Mouse (Mus musculus) thymus, postnatal 4 days (tissue): ENCODE measurements around the gene Prkar1b.

ENCODE experiments used
- DNase-seq: peaks from one replicate; pipeline ENCODE4 v3.0.0; 2021

Gene Prkar1b

DNA sequence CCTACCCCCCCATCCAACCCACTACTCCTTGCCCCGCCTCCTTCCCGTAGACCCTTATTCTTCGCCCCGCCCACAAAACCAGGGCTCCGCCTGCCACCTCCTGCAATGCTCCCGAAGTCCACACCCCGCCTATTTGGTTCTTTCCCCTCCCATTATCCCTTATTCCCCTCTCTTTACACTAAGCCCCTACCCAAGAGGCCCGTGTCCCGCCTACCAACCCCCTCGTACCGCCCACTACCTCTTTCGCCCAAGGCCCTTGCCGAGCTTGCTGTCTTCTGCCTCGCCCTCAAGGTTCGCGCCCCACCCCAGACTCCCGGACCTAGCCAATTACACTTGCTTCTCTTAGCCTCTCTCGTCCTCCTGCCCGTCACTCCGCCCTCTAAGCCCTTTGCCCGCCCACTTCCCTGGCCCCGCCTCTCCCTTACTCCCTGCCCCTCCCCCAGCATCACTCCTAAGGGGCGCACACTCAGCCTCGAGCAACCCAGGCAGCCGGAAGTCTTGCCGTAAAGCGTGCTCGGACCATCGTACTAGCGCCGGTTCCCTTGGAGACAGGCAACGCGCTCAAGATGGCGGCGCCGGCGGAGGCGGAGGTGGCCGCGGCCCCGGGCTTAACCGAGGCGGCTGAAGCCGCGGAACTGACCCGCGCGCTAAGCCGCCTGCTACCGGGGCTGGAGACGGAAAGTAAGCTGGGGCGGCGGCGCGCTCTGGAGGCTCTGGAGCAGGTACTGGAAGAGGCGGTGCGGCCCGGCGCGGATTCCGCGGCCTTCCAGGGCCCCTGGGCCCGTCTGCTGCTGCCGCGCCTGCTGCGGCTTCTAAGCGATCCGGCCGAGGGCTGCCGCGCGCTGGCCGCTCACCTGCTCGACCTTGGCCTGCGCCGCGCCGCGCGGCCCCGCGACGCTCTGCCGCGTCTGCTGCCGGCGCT, at the start of gene Prkar1b, which contains the start of gene Dnaaf5:
TSS of gene Prkar1b (minus strand) at position 321 of the 922 bp plus-strand sequence.
TSS of gene Dnaaf5 (plus strand) at position 543 of the 922 bp plus-strand sequence.
- peak; percentile 97 for DNase-seq

DNA sequence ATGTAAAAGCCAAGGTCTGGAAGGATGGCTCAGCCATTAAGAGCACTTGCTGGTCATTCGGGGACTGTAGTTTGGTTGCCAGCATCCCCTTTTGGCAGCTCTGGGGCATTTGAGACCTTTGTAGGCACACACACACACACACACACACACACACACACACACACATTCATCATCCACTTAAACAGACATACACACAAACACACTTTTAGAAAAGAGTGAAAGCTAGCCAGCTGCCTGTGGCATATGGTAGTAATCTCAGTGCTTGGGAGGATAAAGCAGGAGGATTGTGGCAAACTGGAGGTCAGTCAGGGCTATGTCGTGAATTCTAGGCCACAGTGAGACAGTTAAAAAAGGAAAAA, 49.8 kb upstream of the Prkar1b start:
- DNase-seq, result no peak

DNA sequence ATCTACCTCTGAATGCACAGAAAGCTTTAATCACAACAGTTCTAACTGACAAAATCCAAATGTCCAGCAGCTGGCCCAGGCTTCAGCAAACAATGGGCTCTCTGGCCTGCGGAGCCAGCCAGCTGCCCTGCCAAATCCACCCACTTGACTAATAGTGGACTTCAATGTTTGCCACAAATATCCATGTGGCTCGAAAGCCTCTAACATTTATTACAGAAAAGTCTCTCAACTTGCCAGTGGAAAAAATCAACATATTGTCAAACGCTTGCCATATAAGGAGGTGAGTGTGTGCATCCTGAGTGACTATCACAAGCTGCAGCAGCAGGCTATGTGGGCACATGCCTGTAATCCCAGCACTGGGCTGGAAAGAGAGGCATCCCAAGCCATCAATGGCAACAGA, 49.0 kb upstream of the Prkar1b start:
- DNase-seq, result no peak

DNA sequence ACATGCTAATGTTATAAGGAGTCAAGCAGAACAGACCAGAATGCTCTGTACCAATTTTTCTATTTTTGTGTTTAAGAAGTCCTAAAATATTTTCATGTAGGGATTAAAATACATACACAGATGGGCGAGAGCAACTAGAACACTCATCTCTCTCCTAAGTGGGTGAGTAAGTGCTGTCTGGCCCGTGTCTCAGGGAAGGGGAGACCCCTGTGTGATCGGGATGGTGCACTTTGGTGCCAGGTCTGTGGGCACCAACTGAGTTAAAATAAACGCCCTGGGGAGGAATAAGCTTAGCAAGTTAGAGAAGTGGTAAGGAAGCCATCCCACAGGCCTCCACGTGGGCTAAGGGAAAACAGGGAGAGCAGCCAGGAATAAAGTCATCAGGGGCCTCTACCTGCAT, 41.2 kb upstream of the Prkar1b start:
- DNase-seq, result no peak

DNA sequence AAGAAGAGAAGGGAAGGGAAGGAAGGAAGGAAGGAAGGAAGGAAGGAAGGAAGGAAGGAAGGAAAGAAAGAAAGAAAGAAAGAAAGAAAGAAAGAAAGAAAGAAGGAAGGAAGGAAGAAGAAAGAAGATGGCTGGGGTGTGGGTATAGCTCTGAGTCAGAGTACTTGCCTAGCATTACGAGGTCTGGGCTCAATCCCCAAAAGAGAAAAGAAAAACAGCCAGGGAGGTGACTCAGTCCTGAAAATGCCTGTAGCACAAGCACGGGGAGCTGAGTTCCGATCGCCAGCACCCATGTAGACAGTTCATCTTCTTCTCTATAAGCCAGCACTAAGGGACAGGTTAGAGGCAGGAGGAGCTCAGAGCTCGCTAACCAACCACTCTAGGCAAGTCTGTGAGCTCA, 39.9 kb upstream of the Prkar1b start:
- DNase-seq, result no peak

DNA sequence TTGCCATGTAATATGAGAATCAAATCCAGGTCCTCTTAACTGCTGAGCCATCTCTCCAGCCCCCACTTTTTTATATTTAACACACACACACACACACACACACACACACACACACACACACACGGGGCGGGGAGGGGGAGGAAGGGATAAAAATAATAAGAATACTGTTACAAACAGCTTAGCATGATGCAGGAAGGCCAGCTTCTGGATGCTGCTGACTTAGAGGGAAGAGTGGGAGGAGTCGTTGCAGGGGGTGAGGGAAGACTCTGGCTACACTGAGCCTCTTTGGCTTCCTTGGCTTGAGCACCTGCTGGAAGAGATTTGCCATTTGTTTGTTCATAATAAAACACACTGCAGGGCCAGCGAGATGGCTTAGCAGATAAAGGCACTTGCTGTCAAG, 35.1 kb upstream of the Prkar1b start:
- no peak for DNase-seq

DNA sequence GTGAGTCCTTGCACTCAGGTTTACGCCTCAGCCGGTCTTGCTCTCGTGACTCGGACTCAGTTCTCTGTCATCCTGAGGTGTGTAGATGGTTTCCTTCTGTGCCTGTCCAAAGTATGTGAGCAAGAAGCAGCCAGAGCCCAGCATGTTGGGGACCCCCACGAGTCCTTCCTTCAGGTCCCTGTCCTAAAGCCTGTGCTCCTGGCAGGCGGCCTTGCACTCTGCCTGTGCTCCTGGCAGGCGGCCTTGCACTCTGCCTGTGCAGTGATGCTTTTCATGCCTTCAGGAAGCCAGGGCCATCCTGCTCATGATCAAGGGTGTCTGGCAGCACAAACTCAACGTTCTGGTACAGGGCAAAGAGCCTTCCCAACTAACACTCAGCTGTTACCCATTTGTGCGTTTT, 33.8 kb upstream of the Prkar1b start:
- DNase-seq, result no peak

DNA sequence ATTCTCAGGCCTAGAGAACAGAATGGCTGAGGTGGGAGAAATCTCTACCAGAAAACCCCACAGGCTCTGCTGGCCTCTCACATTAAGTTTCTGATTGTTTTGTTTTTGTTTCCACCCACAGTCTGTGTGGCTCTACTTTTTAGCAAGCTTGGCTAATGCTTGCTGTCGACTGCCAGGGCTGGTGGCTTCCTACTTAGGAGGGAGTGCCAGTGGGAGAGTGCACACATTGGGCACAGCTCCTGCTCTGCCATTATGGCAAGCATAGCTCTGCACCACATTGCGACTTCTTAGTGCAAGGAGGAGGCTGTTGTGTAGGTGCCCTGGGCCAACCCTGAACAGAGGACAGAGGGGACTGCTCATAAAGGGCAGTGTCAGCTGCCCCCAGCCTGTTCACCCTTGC, 33.3 kb upstream of the Prkar1b start:
- no peak for DNase-seq

DNA sequence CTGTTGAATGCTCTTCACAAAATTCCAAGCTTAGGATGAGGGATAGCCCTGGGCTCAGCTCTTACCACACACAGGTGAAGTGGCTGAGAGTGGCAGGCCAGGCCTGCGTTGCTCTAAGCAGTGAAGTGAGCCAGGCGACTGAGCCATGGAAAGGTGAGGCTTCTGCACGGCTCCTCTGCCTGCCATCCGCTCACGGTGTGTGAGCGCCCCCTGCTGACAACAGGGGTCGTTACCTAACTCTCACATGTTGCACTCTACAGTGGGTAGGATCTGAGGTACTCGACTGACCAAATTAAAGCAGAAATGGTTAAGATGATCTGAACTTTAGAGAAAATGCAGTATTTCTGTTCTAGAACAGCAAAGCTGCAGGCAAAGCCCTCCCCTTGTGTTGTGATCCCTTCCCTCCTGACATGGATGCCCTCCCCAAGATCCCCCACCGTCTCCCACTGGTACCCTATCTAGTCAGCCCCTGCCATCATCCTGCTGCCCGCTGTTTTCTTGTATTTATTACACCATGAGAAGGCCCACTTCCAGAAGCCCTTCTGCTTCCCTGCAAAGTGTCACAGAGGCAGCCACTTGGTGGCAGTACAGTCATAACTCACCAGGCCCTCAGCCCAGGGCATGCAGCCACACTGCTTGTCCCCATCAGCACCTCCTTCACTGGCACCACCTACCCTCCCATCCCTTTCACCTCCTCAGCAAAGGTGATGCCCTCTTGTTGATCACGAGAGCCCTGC, 29.3 kb upstream of the Prkar1b start:
- peak; percentile 93 for DNase-seq

DNA sequence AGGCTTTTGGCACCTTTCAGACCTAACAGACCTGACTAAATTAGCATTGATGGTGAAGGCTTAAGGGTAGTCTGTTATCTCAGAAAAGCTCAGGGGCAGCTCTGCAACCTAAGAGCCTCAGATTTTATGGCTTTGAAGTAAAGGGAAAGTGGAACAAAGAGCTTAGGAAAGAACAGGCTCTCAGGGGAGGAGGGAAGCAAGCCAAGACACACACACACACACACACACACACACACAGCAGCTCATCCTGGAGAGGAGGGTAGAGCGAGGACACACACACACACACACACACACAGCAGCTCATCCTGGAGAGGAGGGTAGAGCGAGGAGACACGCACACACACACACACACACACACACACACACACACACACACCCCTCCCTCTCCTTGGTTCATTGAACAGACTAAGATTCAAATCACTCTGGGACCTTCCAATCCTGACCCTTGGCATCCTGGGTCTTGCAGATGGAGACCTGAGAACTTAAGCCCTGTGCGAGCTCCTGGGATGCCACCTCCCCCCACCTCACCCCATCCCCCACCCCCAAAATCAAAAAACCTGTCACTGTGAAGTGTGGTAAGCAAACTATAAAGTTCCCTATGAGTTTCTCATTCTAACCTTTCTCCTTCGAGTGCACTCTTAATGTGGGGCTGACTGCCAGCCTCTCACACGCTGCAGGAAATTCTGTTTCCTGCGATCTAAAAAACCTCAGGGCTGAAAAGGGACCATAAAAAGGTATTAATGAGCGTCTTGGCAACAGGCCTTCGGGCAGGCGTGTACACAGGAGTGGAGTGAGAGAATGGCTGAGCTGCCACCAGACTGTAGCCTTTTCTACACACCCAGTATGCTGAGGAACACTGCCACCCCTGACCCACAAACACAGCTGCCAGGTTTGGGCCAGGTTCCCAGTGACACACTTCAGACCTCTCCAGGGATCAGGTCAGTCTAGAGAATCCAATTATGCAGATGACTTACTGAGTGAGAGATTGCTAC, 25.1 kb upstream of the Prkar1b start:
- no peak for DNase-seq

DNA sequence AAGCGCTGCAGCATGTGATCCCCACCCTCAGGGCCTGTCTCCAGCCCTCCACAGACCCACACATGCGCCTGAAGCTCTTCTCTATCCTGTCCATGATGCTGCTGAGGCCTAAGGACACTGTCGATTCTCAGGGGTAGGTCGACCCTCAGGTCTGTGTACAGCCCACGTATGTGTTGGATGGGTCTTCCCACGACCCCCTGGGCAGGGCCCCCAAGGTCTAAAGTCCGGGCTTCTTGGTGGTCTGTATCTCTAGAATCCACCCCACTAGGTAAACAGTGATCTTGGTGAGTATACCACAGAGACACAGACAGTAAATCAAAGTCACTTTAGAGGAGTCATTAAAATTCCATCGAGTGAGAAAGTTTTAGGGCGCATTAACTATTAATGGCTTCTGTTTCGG, 24.3 kb upstream of the Prkar1b start:
- DNase-seq, result no peak

DNA sequence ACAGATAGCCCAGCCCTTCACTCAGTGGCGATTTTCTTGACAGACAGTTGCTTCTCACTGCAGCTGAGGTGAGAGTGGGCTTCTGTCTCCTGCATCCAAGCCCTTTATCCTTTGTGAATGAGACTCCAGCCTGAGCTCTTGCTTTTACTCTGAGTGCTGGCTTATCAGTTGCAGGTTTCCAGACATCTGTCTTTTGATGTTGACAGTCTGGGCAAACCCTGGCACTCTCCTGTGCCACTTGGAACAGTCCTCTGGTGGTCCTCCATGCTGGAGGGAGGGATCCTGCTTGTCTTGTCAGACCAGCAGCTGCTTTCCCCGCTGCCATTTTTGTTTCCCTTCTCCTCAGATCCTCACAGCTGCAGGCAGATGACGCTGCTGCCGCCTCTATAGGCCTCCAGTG, 22.1 kb upstream of the Prkar1b start:
- DNase-seq, result no peak

DNA sequence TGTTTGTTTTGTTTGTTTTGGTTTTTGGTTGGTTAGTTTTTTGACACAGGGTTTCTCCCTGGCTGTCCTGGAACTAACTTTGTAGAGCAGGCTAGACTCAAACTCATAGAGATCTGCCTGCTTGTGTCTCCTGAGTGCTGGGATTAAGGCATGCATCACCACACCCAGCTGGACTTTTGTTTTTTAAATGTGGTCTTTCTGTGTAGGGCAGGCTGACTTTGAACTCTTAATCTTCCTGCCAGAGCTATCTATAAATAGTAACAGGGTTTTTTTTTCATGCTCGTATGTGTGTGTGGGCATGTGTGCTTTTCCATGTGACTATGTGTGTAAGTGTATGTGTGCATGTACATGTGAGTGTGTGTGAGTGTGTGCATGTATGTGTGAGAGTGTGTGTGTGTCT, 17.7 kb upstream of the Prkar1b start:
- no peak for DNase-seq

DNA sequence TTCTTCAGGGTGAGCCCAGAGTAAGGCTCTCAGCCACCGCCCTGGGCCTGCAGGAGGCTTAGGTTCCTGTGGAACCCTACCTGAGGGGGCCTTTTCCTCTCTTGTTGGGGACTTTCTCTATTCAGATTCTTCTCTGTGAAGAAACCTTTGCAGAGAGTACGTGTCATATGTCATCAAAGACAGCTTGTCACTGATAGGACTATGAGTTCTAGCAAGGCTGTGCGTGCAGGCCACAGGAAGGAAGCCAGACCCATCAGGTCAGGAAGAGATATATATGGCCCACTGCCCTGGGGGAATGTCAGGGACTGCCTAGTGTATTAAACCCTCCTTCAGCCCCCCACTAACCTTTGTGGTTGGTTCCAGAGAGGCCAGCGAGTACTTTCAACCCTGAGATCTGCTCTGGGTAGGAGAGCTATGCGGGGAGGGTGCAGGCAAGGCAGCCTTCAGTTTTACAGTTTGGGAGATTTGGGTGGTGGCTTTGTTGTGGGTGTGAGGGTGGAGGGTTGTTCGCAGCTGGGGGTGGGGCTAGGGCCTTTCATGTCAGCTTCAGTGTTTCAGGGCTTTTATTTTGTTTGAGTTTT, 17.1 kb upstream of the Prkar1b start:
- DNase-seq, result peak; percentile 86

DNA sequence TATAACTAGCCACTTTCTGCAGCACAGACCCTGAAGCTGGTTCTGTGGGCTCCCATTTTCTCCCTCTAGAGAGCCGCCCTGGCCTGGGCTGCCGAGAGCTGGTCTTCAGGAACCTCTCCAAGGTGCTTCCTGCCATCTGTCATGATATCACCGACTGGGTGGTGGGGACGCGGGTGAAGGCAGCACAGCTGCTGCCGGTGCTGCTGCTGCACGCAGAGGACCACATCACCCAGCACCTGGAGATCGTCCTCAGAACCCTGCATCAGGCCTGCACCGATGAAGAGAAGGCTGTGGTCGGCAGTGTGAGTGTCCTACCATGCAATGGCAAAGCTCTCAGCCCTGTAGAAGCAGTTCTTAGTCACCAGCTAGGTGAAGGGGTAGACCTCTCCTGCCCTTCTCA, 11.8 kb upstream of the Prkar1b start:
- DNase-seq, result peak; percentile 80

DNA sequence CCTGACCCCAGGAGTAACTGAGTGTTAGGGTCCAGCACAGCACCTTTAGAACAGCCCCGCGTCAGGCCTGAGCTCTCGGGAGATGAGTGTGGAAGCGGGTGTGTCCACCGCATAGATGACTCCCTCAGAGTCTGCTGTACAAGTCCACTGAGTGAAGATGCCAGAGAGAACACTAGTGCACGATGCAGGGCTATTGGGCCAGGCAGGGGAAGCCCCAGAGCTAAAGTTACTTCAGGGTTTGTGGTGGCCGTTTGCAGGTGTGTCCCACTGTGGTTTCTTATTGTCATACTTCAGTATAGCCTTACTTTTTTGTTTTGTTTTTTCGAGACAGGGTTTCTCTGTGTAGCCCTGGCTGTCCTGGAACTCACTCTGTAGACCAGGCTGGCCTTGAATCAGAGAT, 11.1 kb upstream of the Prkar1b start:
- peak; percentile 41 for DNase-seq

DNA sequence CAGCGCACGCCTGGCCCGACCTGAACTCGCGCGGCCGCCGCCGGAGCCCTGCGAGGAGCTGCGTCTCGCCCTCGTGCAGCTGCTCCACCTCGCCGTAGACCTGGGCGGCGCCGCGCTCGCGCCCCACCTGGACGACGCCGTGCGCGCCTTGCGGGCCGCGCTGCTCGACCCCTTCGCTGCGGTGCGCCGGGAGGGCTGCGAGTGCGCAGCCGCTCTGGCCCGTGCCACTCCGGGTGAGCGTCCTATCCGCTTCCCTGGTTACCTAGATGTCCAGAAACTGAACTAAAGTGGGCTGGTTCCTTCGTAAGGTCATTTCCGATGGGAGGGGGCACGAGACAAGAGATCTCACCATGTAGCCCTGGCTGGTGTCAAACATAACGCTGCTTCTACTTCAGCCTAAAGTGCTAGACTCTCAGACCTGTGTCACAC, 816 bp upstream of the Prkar1b start:
- DNase-seq, result peak; percentile 71

DNA sequence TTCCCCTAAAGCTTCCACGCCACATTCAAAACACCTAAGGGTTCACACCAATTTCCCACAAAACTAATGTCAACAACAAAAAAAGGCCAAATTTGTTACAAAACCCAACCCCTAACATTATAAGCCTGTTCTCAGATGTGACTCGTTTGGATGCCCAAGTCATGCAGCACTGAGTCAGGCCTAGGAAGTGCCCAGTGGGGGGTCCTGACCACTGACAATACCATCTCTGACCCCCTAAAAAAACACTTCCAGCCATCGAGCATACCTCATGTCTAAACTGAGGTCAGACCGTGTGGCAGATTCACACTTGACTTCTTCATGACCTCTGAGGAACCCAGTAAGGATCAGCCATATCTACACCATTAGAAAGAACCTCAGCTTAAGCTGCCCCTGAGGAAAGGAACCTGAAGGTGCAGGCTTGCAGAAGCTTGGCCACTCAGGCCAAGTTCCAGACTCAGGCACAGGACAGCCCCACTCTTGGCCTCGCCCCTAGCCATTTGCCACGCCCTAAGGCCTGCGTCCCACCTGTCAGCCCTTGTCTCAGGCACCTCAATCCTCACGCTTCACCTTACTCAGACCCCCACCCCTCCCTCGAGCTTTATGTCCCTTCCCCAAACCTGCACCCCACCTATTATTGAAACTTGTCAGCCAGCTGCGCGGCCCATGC, 662 bp downstream of the Prkar1b start:
- DNase-seq, result no peak

DNA sequence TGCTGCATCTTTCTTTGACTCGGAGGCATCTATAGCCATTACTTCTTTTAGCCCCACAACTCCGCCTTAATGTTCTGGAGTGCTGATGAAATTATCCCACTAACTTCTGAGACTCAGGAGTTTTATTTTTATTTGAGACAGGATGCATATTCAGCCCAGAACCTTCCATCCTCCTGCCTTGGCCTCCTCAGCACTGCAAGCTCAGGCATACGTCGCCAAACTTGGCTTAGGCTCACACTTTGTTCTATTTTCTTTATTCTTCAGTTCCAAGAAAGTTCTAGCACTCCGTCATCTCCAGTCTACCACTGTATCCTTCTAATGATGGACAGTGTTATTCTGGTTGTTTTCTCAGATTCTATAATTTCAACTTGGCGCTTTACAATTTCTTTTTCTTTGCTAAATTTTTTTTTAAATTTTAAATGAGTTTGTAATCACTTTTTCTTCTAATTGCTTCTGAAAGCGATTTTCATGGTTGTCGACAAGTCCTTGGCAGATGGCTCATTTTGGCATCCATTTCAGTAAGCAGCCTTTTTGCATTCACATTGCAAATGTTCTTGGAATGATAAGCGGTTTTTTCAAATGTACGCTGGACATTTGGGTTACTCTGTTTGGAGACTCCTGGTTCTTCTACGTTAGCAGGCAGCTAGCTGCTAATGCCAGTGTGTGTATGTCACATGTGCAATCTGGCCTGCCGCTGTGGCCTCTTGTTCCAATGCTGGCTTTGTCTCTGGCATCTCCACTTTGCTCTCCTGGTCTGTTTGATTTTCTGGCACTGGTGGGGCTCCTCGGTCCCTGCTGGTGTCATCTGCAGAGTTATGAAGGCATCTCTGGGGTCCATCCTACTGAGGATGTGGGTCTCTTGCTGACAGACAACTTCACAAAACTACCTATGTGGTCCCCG, 2.4 kb downstream of the Prkar1b start:
- DNase-seq, result no peak

DNA sequence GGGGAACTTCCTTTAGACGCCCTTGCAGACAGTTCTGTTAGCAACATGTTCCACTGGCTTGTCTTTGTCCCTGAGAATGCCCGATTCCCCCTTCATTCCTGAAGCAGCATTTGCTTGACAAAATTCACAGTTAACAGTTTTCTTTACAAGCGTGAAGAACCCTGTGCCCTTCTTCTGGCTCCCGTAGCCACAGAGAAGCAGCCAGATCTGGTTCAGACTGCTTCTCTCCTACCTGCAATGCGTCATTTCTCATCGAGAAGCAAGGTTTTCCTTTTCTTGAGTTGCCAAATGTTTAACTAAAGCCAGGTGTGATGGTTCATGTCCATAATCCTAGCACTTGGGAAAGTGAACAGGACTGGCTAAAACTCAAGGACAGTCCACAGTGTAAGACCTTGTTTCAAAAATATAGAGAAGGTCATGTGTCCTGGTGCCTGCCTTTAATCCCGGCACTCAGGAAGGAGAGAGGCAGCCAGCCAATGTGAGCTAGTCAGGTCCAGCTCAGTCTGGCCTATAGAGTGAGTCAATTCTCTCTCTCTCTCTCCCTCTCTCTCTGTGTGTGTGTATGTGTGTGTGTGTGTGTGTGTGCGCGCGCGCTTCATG, 3.2 kb downstream of the Prkar1b start:
- no peak for DNase-seq
